Mouse (Mus musculus) CD4-positive helper T cell, adult 2 months (primary cell): Measurements from ENCODE around the gene Nemp1.

Experiments
- DNase-seq: peaks from one replicate; pipeline ENCODE4 v3.0.0-alpha.2; 2012; ENCODE audit warnings: low read depth, missing footprints, low spot score

The Nemp1 gene

GRCm38 (mm10) chr10:127721671-127722418, 55.1 kb downstream of the Nemp1 start:
- no peak for DNase-seq

- DNase-seq = no peak
These were observed 57.5 kb downstream of the Nemp1 start, which contains the start of gene Tac2 for GRCm38 (mm10) chr10:127724178-127724577. Tac2 (plus strand) TSS chr10:127724478.

- no peak for DNase-seq
These were observed 58.4 kb downstream of the Nemp1 start for GRCm38 (mm10) chr10:127725136-127725535.

- DNase-seq = no peak
These were observed 61.7 kb downstream of the Nemp1 start for GRCm38 (mm10) chr10:127728437-127728836.

GRCm38 (mm10) chr10:127730285-127730932, 63.7 kb downstream of the Nemp1 start:
- DNase-seq = no peak

GRCm38 (mm10) chr10:127730933-127731310, 64.2 kb downstream of the Nemp1 start:
- no peak for DNase-seq

- DNase-seq = no peak
These were observed 64.7 kb downstream of the Nemp1 start for GRCm38 (mm10) chr10:127731397-127731796.

GRCm38 (mm10) chr10:127734434-127734833, 67.7 kb downstream of the Nemp1 start:
- no peak for DNase-seq

GRCm38 (mm10) chr10:127736266-127736665, 69.6 kb downstream of the Nemp1 start:
- DNase-seq = no peak

- DNase-seq = no peak
These were observed 70.2 kb downstream of the Nemp1 start for GRCm38 (mm10) chr10:127736916-127737315.

- DNase-seq = no peak
These were observed 70.9 kb downstream of the Nemp1 start for GRCm38 (mm10) chr10:127737552-127737951.

- peak; percentile 39 for DNase-seq
These were observed 71.6 kb downstream of the Nemp1 start for GRCm38 (mm10) chr10:127738151-127738882.

- DNase-seq = peak; percentile 80
These were observed 72.5 kb downstream of the Nemp1 start, which contains the start of gene Zbtb39 for GRCm38 (mm10) chr10:127739083-127739660. Zbtb39 (plus strand) TSS chr10:127739538.

- peak; percentile 54 for DNase-seq
These were observed 73.0 kb downstream of the Nemp1 start for GRCm38 (mm10) chr10:127739661-127740161.

- DNase-seq = peak; percentile 65
These were observed 78.0 kb downstream of the Nemp1 start for GRCm38 (mm10) chr10:127744661-127745060.

GRCm38 (mm10) chr10:127745886-127746285, 79.2 kb downstream of the Nemp1 start:
- DNase-seq = no peak

- no peak for DNase-seq
These were observed 80.6 kb downstream of the Nemp1 start for GRCm38 (mm10) chr10:127747254-127747653.

GRCm38 (mm10) chr10:127748847-127749612, 82.3 kb downstream of the Nemp1 start:
- no peak for DNase-seq

GRCm38 (mm10) chr10:127750136-127750777, 83.6 kb downstream of the Nemp1 start:
- no peak for DNase-seq
